Mouse (Mus musculus) ES-Bruce4 (cell line): ENCODE data around the gene Srrm2.

Experiments used
- CTCF ChIP-seq: IDR thresholded peaks from one replicate; pipeline ENCODE4 v1.8.1; 2011; ENCODE audit warnings: low read depth, low read length
- EP300 ChIP-seq: IDR thresholded peaks from 2 replicates; pipeline ENCODE4 v1.6.1; 2011; ENCODE audit warnings: low read depth, low read length; ENCODE audit not compliant: insufficient read depth
- POLR2A ChIP-seq: IDR thresholded peaks from one replicate; pipeline ENCODE4 v1.8.1; 2011; ENCODE audit warnings: low read length; ENCODE audit not compliant: insufficient read depth

- TF ChIP-seq CTCF = no peak
- TF ChIP-seq EP300 = no peak
- TF ChIP-seq POLR2A = no peak
These were observed 44.8 kb upstream of the Srrm2 start, which contains the start of gene Kremen2 for GRCm38 (mm10) chr17:23745301-23746251.
